ENCODE assay signal across 9 mouse cellular contexts in genomic region chr8:119635378-119635777, GRCm38 (mm10). TPM values are rescaled to one million over a fixed set of nuclear protein-coding genes. Genes with fewer than 3 reads are reported as not detected.
DNase-seq lines count a peak whose midpoint lies in the region; ATAC-seq lines count a peak whose summit lies in the region.
"Had no signal": no experiment of that assay in that cellular context is flagged by ENCODE, and none has a peak within 500 bp of the region (broad histone marks: within the 10 kb centered on the region; RNA-seq: fewer than 3 reads in every experiment).

TSS of gene Kcng4 (minus strand) at chr8:119635680.

- 38% methylated on average over 6 of the region's 6 CpGs for WGBS in hindbrain, embryonic 16.5 days
- 48% methylated on average over 6 of the region's 6 CpGs for WGBS in hindbrain, embryonic 12.5 days
- 36% methylated on average over 6 of the region's 6 CpGs for WGBS in embryonic facial prominence, embryonic 10.5 days
- 41% methylated on average over 6 of the region's 6 CpGs for WGBS in limb, embryonic 10.5 days

- H3K27ac ChIP-seq in hindbrain, embryonic 16.5 days (ENCODE audit: low read depth, low read length), result no peak within 1 kb of the TSS
- H3K27ac ChIP-seq in hindbrain, embryonic 12.5 days, result no peak within 1 kb of the TSS
- H3K27ac ChIP-seq in embryonic facial prominence, embryonic 10.5 days (replicated peaks), result 0 out of 2 replicates have a peak within 1 kb of the TSS, but pooled peaks have one; percentile 16
- peak within 1 kb of the TSS; percentile 23; the same call in 1 of the 2 replicates for H3K27ac ChIP-seq in limb, embryonic 10.5 days
- H3K27ac ChIP-seq: liver, embryonic 14.5 days had no signal

- H3K4me3 ChIP-seq in hindbrain, embryonic 16.5 days (ENCODE audit: low read length), result no peak within 1 kb of the TSS
- H3K4me3 ChIP-seq in hindbrain, embryonic 12.5 days, result no peak within 1 kb of the TSS
- no peak within 1 kb of the TSS for H3K4me3 ChIP-seq in embryonic facial prominence, embryonic 10.5 days
- H3K4me3 ChIP-seq in limb, embryonic 10.5 days, result no peak within 1 kb of the TSS

- ATAC-seq in hindbrain, embryonic 16.5 days, result 0 out of 2 replicates have a peak, but pooled peaks have one; percentile 20
- ATAC-seq in hindbrain, embryonic 12.5 days (ENCODE audit: low FRiP score), result no peak

- H3K4me2 ChIP-seq in hindbrain, embryonic 16.5 days (ENCODE audit: low read length), result no peak within 1 kb of the TSS
- H3K4me2 ChIP-seq in hindbrain, embryonic 12.5 days (replicated peaks), result no peak within 1 kb of the TSS

- intact Hi-C loops in gastrocnemius, postnatal 14 days (cut with DNase I; ENCODE audit: low total_unique reads), result no loop called here
- intact Hi-C loops in left cerebral cortex, postnatal 10 days (cut with DNase I), result no loop called here

- peaks cover 7% of the 10 kb centered on the region for H3K27me3 ChIP-seq in hindbrain, embryonic 16.5 days (replicated peaks; ENCODE audit: control insufficient read depth, insufficient read depth, low read length)
- peaks cover 18% of the 10 kb centered on the region for H3K27me3 ChIP-seq in hindbrain, embryonic 12.5 days
- peaks cover 72% of the 10 kb centered on the region for H3K27me3 ChIP-seq in embryonic facial prominence, embryonic 10.5 days (replicated peaks; ENCODE audit: low read depth, poor library complexity, severe bottlenecking)
- peaks cover 61% of the 10 kb centered on the region for H3K27me3 ChIP-seq in limb, embryonic 10.5 days (ENCODE audit: low read depth, poor library complexity, severe bottlenecking)

- no peaks in the 10 kb centered on the region for H3K9me3 ChIP-seq in hindbrain, embryonic 16.5 days (ENCODE audit: control insufficient read depth, low read length)
- no peaks in the 10 kb centered on the region for H3K9me3 ChIP-seq in hindbrain, embryonic 12.5 days (replicated peaks)
- H3K9me3 ChIP-seq in embryonic facial prominence, embryonic 10.5 days, result no peaks in the 10 kb centered on the region
- H3K9me3 ChIP-seq in limb, embryonic 10.5 days (replicated peaks), result no peaks in the 10 kb centered on the region

- H3K4me1 ChIP-seq in hindbrain, embryonic 16.5 days (ENCODE audit: control insufficient read depth, insufficient read depth, low read depth, low read length), result peaks cover 3% of the 10 kb centered on the region
- peaks cover 35% of the 10 kb centered on the region for H3K4me1 ChIP-seq in hindbrain, embryonic 12.5 days
- peaks cover 59% of the 10 kb centered on the region for H3K4me1 ChIP-seq in embryonic facial prominence, embryonic 10.5 days
- peaks cover 35% of the 10 kb centered on the region for H3K4me1 ChIP-seq in limb, embryonic 10.5 days

- DNase-seq in embryonic facial prominence, embryonic 10.5 days (ENCODE audit: low spot score), result no peak
- DNase-seq in gastrocnemius, postnatal 14 days, result peak; percentile 59
- DNase-seq in limb, embryonic 10.5 days (ENCODE audit: low spot score), result no peak
- DNase-seq in spleen, adult 12 weeks (ENCODE audit: low spot score), result no peak
- no peak for DNase-seq in yolk sac, embryonic 10.5 days (ENCODE audit: low spot score)
- no peak for DNase-seq in left cerebral cortex, postnatal 10 days (ENCODE audit: extremely low spot score in 1 of 2, low spot score in 2 of 2)

- peak within 1 kb of the TSS; percentile 3 for H3K9ac ChIP-seq in hindbrain, embryonic 16.5 days (ENCODE audit: low read depth, low read length)
- no peak within 1 kb of the TSS for H3K9ac ChIP-seq in hindbrain, embryonic 12.5 days
- H3K9ac ChIP-seq: liver, embryonic 14.5 days had no signal

- no peaks in the 10 kb centered on the region for H3K36me3 ChIP-seq in hindbrain, embryonic 16.5 days (ENCODE audit: control insufficient read depth, insufficient read depth, low read length)
- no peaks in the 10 kb centered on the region for H3K36me3 ChIP-seq in hindbrain, embryonic 12.5 days
- H3K36me3 ChIP-seq in embryonic facial prominence, embryonic 10.5 days (replicated peaks), result no peaks in the 10 kb centered on the region
- no peaks in the 10 kb centered on the region for H3K36me3 ChIP-seq in limb, embryonic 10.5 days

RNA-seq across cellular contexts. Expression of gene Kcng4, which starts in this region (rescaled TPM):
- 0.13 and 0.14 TPM in 2 replicates for polyA plus RNA-seq in hindbrain, embryonic 16.5 days (2015; fragmentation: Nextera tagmentation; extraction: Ambion mirVana)
- 0.22 TPM in 1 of 2 replicates, not detected in the other for polyA plus RNA-seq in hindbrain, embryonic 12.5 days (2016; fragmentation: Nextera tagmentation; extraction: Ambion mirVana)
- 0.22 and 0.47 TPM in 2 replicates for polyA plus RNA-seq in embryonic facial prominence, embryonic 10.5 days (2016; fragmentation: Nextera tagmentation; extraction: Ambion mirVana)
- 1 to 10 TPM; 1.6 to 4.4 TPM for total RNA-seq in gastrocnemius, postnatal 14 days (2021)
- 0.04 TPM in 1 of 2 replicates, not detected in the other for polyA plus RNA-seq in limb, embryonic 10.5 days (2016; fragmentation: Nextera tagmentation; extraction: Ambion mirVana)
- under 1 TPM; 0.55 to 0.60 TPM for total RNA-seq in left cerebral cortex, postnatal 10 days (2021)
- polyA plus RNA-seq: liver, embryonic 14.5 days had no signal

Comparison
In these comparisons a context has a peak if more than half of its experiments do, and no peak if none do; other contexts are left out.
1. Peak in ATAC-seq and H3K9ac ChIP-seq in hindbrain, embryonic 16.5 days; RNA of the gene not detected or under 1 TPM.
2. H3K27ac ChIP-seq: peak in embryonic facial prominence, embryonic 10.5 days (single experiment) and limb, embryonic 10.5 days (single experiment); none in hindbrain, embryonic 16.5 days (single experiment) and hindbrain, embryonic 12.5 days (single experiment).